Mouse (Mus musculus) hindbrain, embryonic 10.5 days (tissue): ENCODE measurements at regions not wholly inside any gene's neighbourhood (a gene's known extent, or its start where the extent isn't known, plus 50 kb on each side); places are given as distances from the start of the nearest gene placed in this dataset.

ENCODE experiments used
- DNase-seq: peaks from one replicate; pipeline ENCODE4 v3.0.0-alpha.2; 2017; ENCODE audit warnings: low spot score
- H3K27ac ChIP-seq: fragments of 300-500 bp; sonication (generic); 2 replicates; pipeline ENCODE4 v1.5.1; 2016; ENCODE audit warnings: mild to moderate bottlenecking, moderate library complexity
- H3K27me3 ChIP-seq: fragments of 300-500 bp; sonication (generic); 2 replicates; pipeline ENCODE4 v1.6.1; 2016; ENCODE audit warnings: mild to moderate bottlenecking; ENCODE audit not compliant: poor library complexity, insufficient read depth, severe bottlenecking
- H3K36me3 ChIP-seq: fragments of 300-500 bp; sonication (generic); 2 replicates; pipeline ENCODE4 v1.6.1; 2016; ENCODE audit warnings: mild to moderate bottlenecking, moderate library complexity
- H3K4me1 ChIP-seq: fragments of 300-500 bp; sonication (generic); replicated peaks from 2 replicates; pipeline ENCODE4 v1.6.1; 2016; ENCODE audit warnings: mild to moderate bottlenecking
- H3K4me3 ChIP-seq: fragments of 300-500 bp; sonication (generic); 2 replicates; pipeline ENCODE4 v1.5.1; 2016; ENCODE audit warnings: mild to moderate bottlenecking, moderate library complexity
- H3K9me3 ChIP-seq: fragments of 300-500 bp; sonication (generic); 2 replicates; pipeline ENCODE4 v1.6.1; 2016; ENCODE audit warnings: mild to moderate bottlenecking, moderate library complexity
- WGBS: fragments of 180-500 bp; shearing (Covaris S2); methylation state at CpG from one replicate; pipeline ENCODE4 v1.1.7; 2016; 5-methylcytosine and 5-hydroxymethylcytosine counted together

GRCm38 (mm10) chr2:170294657-170295056, 133.0 kb downstream of the Bcas1 start:
- no peak overlapping the region for H3K4me3 ChIP-seq
- no peak for DNase-seq
- peaks cover 5% of the 10 kb centered on the region; the same call in 1 of the 2 replicates for H3K4me1 ChIP-seq
- no peaks in the 10 kb centered on the region for H3K36me3 ChIP-seq
- H3K27ac ChIP-seq: no peak overlapping the region
- H3K9me3 ChIP-seq: no peaks in the 10 kb centered on the region
- WGBS: 87% methylated on average over 12 of the region's 12 CpGs
- H3K27me3 ChIP-seq: no peaks in the 10 kb centered on the region

- DNase-seq: no peak
- Histone ChIP-seq H3K4me3 (no peak overlapping the region), H3K36me3 (no peaks in the 10 kb centered on the region), H3K9me3 (no peaks in the 10 kb centered on the region), H3K27me3 (no peaks in the 10 kb centered on the region), H3K27ac (0 out of 2 replicates have a peak overlapping the region, but pooled peaks have one; percentile 16), H3K4me1 (peaks cover 24% of the 10 kb centered on the region)
- WGBS: 52% methylated on average over 6 of the region's 6 CpGs
These were observed 135.6 kb downstream of the Bcas1 start for GRCm38 (mm10) chr2:170291841-170292655.

GRCm38 (mm10) chr2:170289378-170289960, 138.2 kb downstream of the Bcas1 start:
- Histone ChIP-seq H3K36me3 (no peaks in the 10 kb centered on the region), H3K4me1 (peaks cover 34% of the 10 kb centered on the region), H3K4me3 (no peak overlapping the region), H3K27ac (peak overlapping the region; percentile 87; the same call in 1 of the 2 replicates), H3K27me3 (no peaks in the 10 kb centered on the region), H3K9me3 (no peaks in the 10 kb centered on the region)
- WGBS: 81% methylated on average over 9 of the region's 9 CpGs
- no peak for DNase-seq

- H3K27ac ChIP-seq: peak overlapping the region; percentile 87
These were observed 138.9 kb downstream of the Bcas1 start for GRCm38 (mm10) chr2:170288787-170289186.

GRCm38 (mm10) chr2:170288196-170288595, 139.4 kb downstream of the Bcas1 start:
- no peaks in the 10 kb centered on the region for H3K27me3 ChIP-seq
- H3K9me3 ChIP-seq: no peaks in the 10 kb centered on the region
- peaks cover 34% of the 10 kb centered on the region for H3K4me1 ChIP-seq
- peak overlapping the region; percentile 51 for H3K4me3 ChIP-seq
- DNase-seq: peak; percentile 52
- peak overlapping the region; percentile 87 for H3K27ac ChIP-seq
- WGBS: 7% methylated on average over 11 of the region's 11 CpGs
- no peaks in the 10 kb centered on the region for H3K36me3 ChIP-seq

More at GRCm38 (mm10) chr2:170288787-170289186, 138.9 kb downstream of the Bcas1 start:
- DNase-seq: no peak
- Histone ChIP-seq H3K9me3 (no peaks in the 10 kb centered on the region), H3K27me3 (no peaks in the 10 kb centered on the region), H3K36me3 (no peaks in the 10 kb centered on the region), H3K4me1 (peaks cover 34% of the 10 kb centered on the region), H3K4me3 (no peak overlapping the region)
- 65% methylated on average over 7 of the region's 7 CpGs for WGBS

GRCm38 (mm10) chr2:170287301-170287885, 139.5 kb upstream of the Zfp217 start:
- H3K27me3 ChIP-seq: no peaks in the 10 kb centered on the region
- peak; percentile 83 for DNase-seq
- peak overlapping the region; percentile 87 for H3K27ac ChIP-seq
- H3K4me3 ChIP-seq: peak overlapping the region; percentile 51
- no peaks in the 10 kb centered on the region for H3K9me3 ChIP-seq
- H3K4me1 ChIP-seq: peaks cover 33% of the 10 kb centered on the region
- H3K36me3 ChIP-seq: no peaks in the 10 kb centered on the region
- WGBS: under 1% methylated on average over 27 of the region's 27 CpGs

- Histone ChIP-seq H3K36me3 (no peaks in the 10 kb centered on the region), H3K27ac (peak overlapping the region; percentile 87), H3K27me3 (no peaks in the 10 kb centered on the region), H3K4me1 (peaks cover 34% of the 10 kb centered on the region), H3K4me3 (peak overlapping the region; percentile 51), H3K9me3 (no peaks in the 10 kb centered on the region)
- WGBS: 5% methylated on average over 8 of the region's 8 CpGs
- DNase-seq: peak; percentile 29
These were observed 138.9 kb upstream of the Zfp217 start for GRCm38 (mm10) chr2:170286773-170287172.

- Histone ChIP-seq H3K4me1 (peaks cover 19% of the 10 kb centered on the region), H3K27me3 (no peaks in the 10 kb centered on the region), H3K4me3 (no peak overlapping the region), H3K9me3 (no peaks in the 10 kb centered on the region), H3K36me3 (no peaks in the 10 kb centered on the region), H3K27ac (no peak overlapping the region)
- no peak for DNase-seq
- WGBS: 76% methylated on average over 6 of the region's 6 CpGs
These were observed 134.6 kb upstream of the Zfp217 start for GRCm38 (mm10) chr2:170282463-170282862.

GRCm38 (mm10) chr2:170281311-170282008, 133.6 kb upstream of the Zfp217 start:
- 82% methylated on average over 6 of the region's 6 CpGs for WGBS
- Histone ChIP-seq H3K9me3 (no peaks in the 10 kb centered on the region), H3K27me3 (no peaks in the 10 kb centered on the region), H3K4me3 (no peak overlapping the region), H3K4me1 (peaks cover 9% of the 10 kb centered on the region), H3K27ac (no peak overlapping the region), H3K36me3 (no peaks in the 10 kb centered on the region)
- no peak for DNase-seq

- Histone ChIP-seq H3K36me3 (no peaks in the 10 kb centered on the region), H3K27ac (no peak overlapping the region), H3K27me3 (no peaks in the 10 kb centered on the region), H3K4me1 (peaks cover 7% of the 10 kb centered on the region), H3K4me3 (no peak overlapping the region), H3K9me3 (no peaks in the 10 kb centered on the region)
- DNase-seq: no peak
- WGBS: 81% methylated on average over 6 of the region's 6 CpGs
These were observed 132.8 kb upstream of the Zfp217 start for GRCm38 (mm10) chr2:170280733-170281132.

GRCm38 (mm10) chr2:170277896-170278295, 130.0 kb upstream of the Zfp217 start:
- no peaks in the 10 kb centered on the region for H3K36me3 ChIP-seq
- no peaks in the 10 kb centered on the region for H3K27me3 ChIP-seq
- peaks cover 15% of the 10 kb centered on the region for H3K4me1 ChIP-seq
- no peaks in the 10 kb centered on the region for H3K9me3 ChIP-seq
- no peak overlapping the region for H3K27ac ChIP-seq
- H3K4me3 ChIP-seq: no peak overlapping the region
- DNase-seq: no peak
- 80% methylated on average over 8 of the region's 8 CpGs for WGBS

- WGBS: 86% methylated on average over 18 of the region's 18 CpGs
- Histone ChIP-seq H3K27me3 (no peaks in the 10 kb centered on the region), H3K4me3 (no peak overlapping the region), H3K27ac (no peak overlapping the region), H3K9me3 (no peaks in the 10 kb centered on the region), H3K4me1 (peaks cover 10% of the 10 kb centered on the region), H3K36me3 (no peaks in the 10 kb centered on the region)
- no peak for DNase-seq
These were observed 129.4 kb upstream of the Zfp217 start for GRCm38 (mm10) chr2:170277182-170277767.
